Comparison of ENCODE assay signal across 8 mouse cellular contexts in the genomic region with DNA sequence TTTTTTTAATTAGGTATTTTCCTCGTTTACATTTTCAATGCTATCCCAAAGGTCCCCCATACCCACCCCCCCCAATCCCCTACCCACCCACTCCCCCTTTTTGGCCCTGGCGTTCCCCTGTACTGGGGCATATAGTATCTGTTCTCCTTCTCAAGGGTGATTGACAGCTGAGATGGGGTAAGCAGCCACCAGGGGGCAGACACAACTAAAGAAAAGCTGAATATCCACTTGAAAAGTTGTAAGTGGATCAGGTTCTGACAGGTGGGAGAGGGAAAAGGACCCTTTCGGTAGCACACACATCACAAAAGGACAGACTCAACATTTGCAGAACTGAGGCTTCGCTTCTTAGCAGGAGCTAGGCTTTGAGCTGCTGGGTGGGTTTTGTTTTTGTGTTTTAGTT.
DNase-seq lines count a peak whose midpoint lies in the region; ATAC-seq and TF ChIP-seq lines count a peak whose summit lies in the region.
"Not testable (repeated sequence)": the region's sequence is repeated elsewhere in the genome, so short reads cannot be mapped to it uniquely, and the experiment has no call there.

No protein-coding gene starts in this region.

- H3K9me3 ChIP-seq in midbrain, embryonic 14.5 days (ENCODE audit: control insufficient read depth, low read length): not testable (repeated sequence)

- H3K27ac ChIP-seq in midbrain, embryonic 14.5 days (replicated peaks; ENCODE audit: low read depth, low read length); thymus, adult 2 months (ENCODE audit: control insufficient read depth, insufficient read depth, low read length): not testable (repeated sequence)

- not testable (repeated sequence) for H3K4me2 ChIP-seq in midbrain, embryonic 14.5 days (ENCODE audit: low read length)

- TF ChIP-seq POLR2A in thymus, adult 2 months (IDR thresholded peaks at IDR 0.05; ENCODE audit: control insufficient read depth, extremely low read depth, insufficient read depth, low read length, poor library complexity): not testable (repeated sequence)

- not testable (repeated sequence) for H3K9ac ChIP-seq in midbrain, embryonic 14.5 days (replicated peaks; ENCODE audit: low read length)

- 36% methylated on average over 4 of the region's 4 CpGs for WGBS in midbrain, embryonic 14.5 days
- 71% methylated on average over 4 of the region's 4 CpGs for WGBS in thymus, adult 2 months

- H3K4me3 ChIP-seq in midbrain, embryonic 14.5 days (replicated peaks; ENCODE audit: low read depth, low read length); thymus, adult 2 months (ENCODE audit: control insufficient read depth, insufficient read depth, low read length): not testable (repeated sequence)

- not testable (repeated sequence) for H3K4me1 ChIP-seq in midbrain, embryonic 14.5 days (ENCODE audit: control insufficient read depth, insufficient read depth, low read length); thymus, adult 2 months (replicated peaks; ENCODE audit: control insufficient read depth, insufficient read depth, low read length)

- ATAC-seq in midbrain, embryonic 14.5 days (ENCODE audit: low FRiP score, low TSS enrichment): 0 out of 2 replicates have a peak, but pooled peaks have one; percentile 46

- peak; percentile 21 for DNase-seq in CD4-positive helper T cell, adult 2 months (ENCODE audit: low read depth, low spot score)
- DNase-seq in adrenal gland, postnatal 10 days: peak; percentile 77
- peak; percentile 62 for DNase-seq in embryo, embryonic 9.5 days (ENCODE audit: extremely low spot score)
- DNase-seq in heart, adult 9 months (ENCODE audit: low spot score in 2 of 2): peak; percentile 19 to 42
- peak; percentile 60 for DNase-seq in kidney, postnatal 14 days
- DNase-seq in liver: peak; percentile 60
- DNase-seq in midbrain, embryonic 14.5 days: peak; percentile 66
- peak; percentile 44 for DNase-seq in thymus, adult 2 months

- H3K36me3 ChIP-seq in midbrain, embryonic 14.5 days (ENCODE audit: control insufficient read depth, insufficient read depth, low read length); thymus, adult 2 months (ENCODE audit: control insufficient read depth, insufficient read depth, low read length): not testable (repeated sequence)

- not testable (repeated sequence) for TF ChIP-seq CTCF in thymus, adult 2 months (IDR thresholded peaks at IDR 0.05; ENCODE audit: borderline replicate concordance, control insufficient read depth, extremely low read depth, insufficient read depth, low read length, poor library complexity)

- H3K27me3 ChIP-seq in midbrain, embryonic 14.5 days (ENCODE audit: control insufficient read depth, insufficient read depth, low read length); thymus, adult 2 months (ENCODE audit: control insufficient read depth, insufficient read depth, low read length): not testable (repeated sequence)

Comparison
In these comparisons a context has a peak if more than half of its experiments do, and no peak if none do; other contexts are left out.
1. DNase-seq: peak in every context shown above with its lines; median percentile 77 in adrenal gland, postnatal 10 days; 66 in midbrain, embryonic 14.5 days; 62 in embryo, embryonic 9.5 days; 60 in kidney, postnatal 14 days; 60 in liver; 44 in thymus, adult 2 months; 30 in heart, adult 9 months; 21 in CD4-positive helper T cell, adult 2 months.